Mouse (Mus musculus) left cerebral cortex, adult 2 months (tissue): ENCODE measurements at regions not wholly inside any gene's neighbourhood (a gene's known extent, or its start where the extent isn't known, plus 50 kb on each side); places are given as distances from the start of the nearest gene placed in this dataset.
A peak's percentile ranks its signal among the peaks of the same experiment; 100 is the strongest.

Experiments used
- DNase-seq, 2 experiments: peaks; one replicate each; pipeline ENCODE4 v3.0.0; 2021 to 2022; ENCODE audit warnings: low spot score in 2 of 2, mixed read lengths in 1 of 2; ENCODE audit errors: extremely low spot score in 1 of 2
- H3K27ac ChIP-seq: fragments of 200-600 bp; 2 replicates; pipeline ENCODE4 v1.8.1; 2022
- H3K4me3 ChIP-seq: fragments of 200-600 bp; 2 replicates; pipeline ENCODE4 v1.8.1; 2022
- CTCF ChIP-seq: fragments of 200-600 bp; IDR thresholded peaks from 2 replicates; pipeline ENCODE4 v1.8.1; 2022; ENCODE audit warnings: antibody characterized with exemption, mild to moderate bottlenecking, moderate library complexity
- intact Hi-C: fragments of 180-260 bp; cut with DNase I; formaldehyde crosslinking; loops from one replicate; pipeline ENCODE4 v1.15.1; 2025

- DNase-seq = no peak
- Histone ChIP-seq H3K4me3 (no peak overlapping the region), H3K27ac (no peak overlapping the region)
- intact Hi-C loops = no loop called here
- no peak for TF ChIP-seq CTCF
Observed at GRCm38 (mm10) chr1:120943711-120944110, 341.5 kb downstream of the En1 start.

- no peak overlapping the region for H3K4me3 ChIP-seq
- DNase-seq = no peak
- no peak for TF ChIP-seq CTCF
- no peak overlapping the region for H3K27ac ChIP-seq
- intact Hi-C loops = no loop called here
Observed at GRCm38 (mm10) chr1:120946349-120946748, 344.1 kb downstream of the En1 start.

- no peak overlapping the region for H3K4me3 ChIP-seq
- intact Hi-C loops = no loop called here
- H3K27ac ChIP-seq = no peak overlapping the region
- TF ChIP-seq CTCF = no peak
- no peak for DNase-seq
Observed at GRCm38 (mm10) chr1:120961235-120961634, 359.0 kb downstream of the En1 start.

GRCm38 (mm10) chr1:120961984-120962383, 359.8 kb downstream of the En1 start:
- H3K27ac ChIP-seq = no peak overlapping the region
- no peak for DNase-seq
- intact Hi-C loops = no loop called here
- H3K4me3 ChIP-seq = no peak overlapping the region
- TF ChIP-seq CTCF = no peak

GRCm38 (mm10) chr1:120963477-120964178, 361.4 kb downstream of the En1 start:
- Histone ChIP-seq H3K27ac (no peak overlapping the region), H3K4me3 (peak overlapping the region; percentile 19)
- intact Hi-C loops = no loop called here
- TF ChIP-seq CTCF = no peak
- no peak for DNase-seq

- no peak for TF ChIP-seq CTCF
- Histone ChIP-seq H3K4me3 (peak overlapping the region; percentile 19), H3K27ac (no peak overlapping the region)
- DNase-seq = no peak
- intact Hi-C loops = no loop called here
Observed at GRCm38 (mm10) chr1:120964179-120964517, 361.9 kb downstream of the En1 start.

GRCm38 (mm10) chr1:120966132-120966531, 363.9 kb downstream of the En1 start:
- H3K27ac ChIP-seq = no peak overlapping the region
- TF ChIP-seq CTCF = no peak
- intact Hi-C loops = no loop called here
- DNase-seq = no peak
- H3K4me3 ChIP-seq = no peak overlapping the region

- intact Hi-C loops = no loop called here
- no peak overlapping the region for H3K27ac ChIP-seq
- no peak overlapping the region for H3K4me3 ChIP-seq
- no peak for TF ChIP-seq CTCF
- no peak for DNase-seq
Observed at GRCm38 (mm10) chr1:120974661-120975060, 357.7 kb downstream of the Insig2 start.

- DNase-seq = no peak
- H3K27ac ChIP-seq = no peak overlapping the region
- intact Hi-C loops = no loop called here
- no peak for TF ChIP-seq CTCF
- H3K4me3 ChIP-seq = no peak overlapping the region
Observed at GRCm38 (mm10) chr1:121004535-121004934, 327.9 kb downstream of the Insig2 start.

- DNase-seq = no peak
- no peak overlapping the region for H3K4me3 ChIP-seq
- intact Hi-C loops = no loop called here
- TF ChIP-seq CTCF = no peak
- no peak overlapping the region for H3K27ac ChIP-seq
Observed at GRCm38 (mm10) chr1:121005198-121005597, 327.2 kb downstream of the Insig2 start.

- Histone ChIP-seq H3K4me3 (no peak overlapping the region), H3K27ac (no peak overlapping the region)
- no peak for DNase-seq
- no peak for TF ChIP-seq CTCF
- intact Hi-C loops = no loop called here
Observed at GRCm38 (mm10) chr1:121012126-121012525, 320.3 kb downstream of the Insig2 start.

- intact Hi-C loops = no loop called here
- Histone ChIP-seq H3K4me3 (no peak overlapping the region), H3K27ac (no peak overlapping the region)
- TF ChIP-seq CTCF = no peak
- no peak for DNase-seq
Observed at GRCm38 (mm10) chr1:121013839-121014503, 318.4 kb downstream of the Insig2 start.

- no peak for TF ChIP-seq CTCF
- intact Hi-C loops = no loop called here
- Histone ChIP-seq H3K27ac (no peak overlapping the region), H3K4me3 (no peak overlapping the region)
- DNase-seq = no peak
Observed at GRCm38 (mm10) chr1:121029375-121029774, 303.0 kb downstream of the Insig2 start.
